Mouse (Mus musculus) urinary bladder, postnatal 25 days (tissue): ENCODE data around the gene Defa32.
"Not testable (repeated sequence)": the region's sequence is repeated elsewhere in the genome, so short reads cannot be mapped to it uniquely, and the experiment has no call there.

Experiments
- DNase-seq: peaks from one replicate; pipeline ENCODE4 v3.0.0; 2022; ENCODE audit warnings: low spot score

Gene Defa32

DNA sequence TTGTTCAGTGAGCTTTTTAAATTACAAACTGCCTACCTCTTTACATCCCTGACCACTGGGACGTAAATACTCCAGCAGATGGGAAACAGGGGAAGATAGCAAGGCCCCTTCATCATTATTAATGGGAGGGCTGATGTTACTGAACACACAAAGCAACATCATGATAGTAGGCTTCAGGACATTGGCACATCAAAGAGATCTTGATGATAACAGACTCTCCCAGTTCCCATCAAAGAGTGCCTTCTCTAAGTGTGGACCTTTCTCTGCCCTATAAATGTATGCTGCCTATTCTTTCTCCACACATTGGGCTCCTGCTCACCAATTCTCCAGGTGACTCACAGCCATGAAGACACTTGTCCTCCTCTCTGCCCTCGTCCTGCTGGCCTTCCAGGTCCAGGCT, at the start of gene Defa32:
Gene Defa32 (plus strand): TSS at position 301 of the 400 bp plus-strand sequence.
- not testable (repeated sequence) for DNase-seq

DNA sequence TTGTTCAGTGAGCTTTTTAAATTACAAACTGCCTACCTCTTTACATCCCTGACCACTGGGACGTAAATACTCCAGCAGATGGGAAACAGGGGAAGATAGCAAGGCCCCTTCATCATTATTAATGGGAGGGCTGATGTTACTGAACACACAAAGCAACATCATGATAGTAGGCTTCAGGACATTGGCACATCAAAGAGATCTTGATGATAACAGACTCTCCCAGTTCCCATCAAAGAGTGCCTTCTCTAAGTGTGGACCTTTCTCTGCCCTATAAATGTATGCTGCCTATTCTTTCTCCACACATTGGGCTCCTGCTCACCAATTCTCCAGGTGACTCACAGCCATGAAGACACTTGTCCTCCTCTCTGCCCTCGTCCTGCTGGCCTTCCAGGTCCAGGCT, 19.9 kb upstream of the Defa32 start, which contains the start of gene Defa20:
Gene Defa20 (plus strand): TSS at position 301 of the 400 bp plus-strand sequence.
- not testable (repeated sequence) for DNase-seq

GRCm38 (mm10) chr8:21565086-21565485, 36.3 kb downstream of the Defa32 start, which contains the start of gene Defa37:
TSS of gene Defa37 (plus strand) at chr8:21565386.
- not testable (repeated sequence) for DNase-seq
